In the genomic region with DNA sequence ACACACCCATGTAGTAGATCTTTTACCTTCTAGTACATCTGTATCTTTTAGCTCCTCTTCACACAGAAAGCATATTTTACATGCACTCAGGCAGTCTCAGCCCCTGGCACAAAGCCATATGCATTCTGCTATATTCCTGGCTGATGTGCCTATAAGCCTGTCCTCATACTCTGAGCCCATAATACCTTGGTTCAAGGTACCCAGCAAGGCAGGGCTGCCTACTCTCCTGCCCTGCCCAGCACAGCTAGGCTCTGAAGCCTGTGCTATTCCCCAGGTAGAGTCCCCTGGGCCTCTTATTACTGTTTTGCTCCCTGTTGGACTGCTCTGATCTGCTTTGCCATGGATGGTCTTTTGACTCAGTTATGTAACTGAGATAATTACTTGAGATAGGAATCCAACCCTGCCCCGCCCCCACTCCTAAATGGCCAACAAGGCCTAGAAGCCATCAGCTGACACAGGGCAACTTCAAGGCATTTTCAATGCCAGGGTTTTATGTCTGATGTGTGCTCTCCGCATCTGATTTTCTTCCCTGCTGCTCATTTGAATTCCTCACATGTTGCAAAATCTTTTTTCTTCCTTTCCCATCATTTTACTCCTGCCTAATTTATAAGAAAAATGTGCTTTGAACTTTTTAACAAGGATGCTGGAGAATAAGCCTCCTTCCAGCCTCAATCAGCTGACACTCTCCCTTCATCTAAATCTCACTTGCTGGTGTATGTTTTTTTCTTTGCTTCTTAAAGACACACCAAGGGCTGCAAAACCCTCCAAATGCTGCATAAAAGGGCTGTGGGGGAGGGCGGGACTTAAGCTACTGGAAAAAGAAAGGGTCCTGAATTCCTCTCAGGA, we compare ENCODE assay signal across 9 mouse cellular contexts.
DNase-seq lines count a peak whose midpoint lies in the region; ATAC-seq and TF ChIP-seq lines count a peak whose summit lies in the region.
"Had no signal": no experiment of that assay in that cellular context is flagged by ENCODE, and none has a peak within 500 bp of the region (broad histone marks: within the 10 kb centered on the region; RNA-seq: fewer than 3 reads in every experiment).

No protein-coding gene starts in this region.

- H3K4me3 ChIP-seq in lung, embryonic 14.5 days (ENCODE audit: low read depth, low read length): no peak overlapping the region
- no peak overlapping the region for H3K4me3 ChIP-seq in forebrain, postnatal 0 days (ENCODE audit: low read depth, low read length)
- H3K4me3 ChIP-seq in midbrain, embryonic 14.5 days (replicated peaks; ENCODE audit: low read depth, low read length): no peak overlapping the region

- peak; percentile 35 to 42 for DNase-seq in cerebellum, postnatal 10 days
- peak; percentile 38 for DNase-seq in lung, embryonic 14.5 days
- DNase-seq in lung, postnatal 25 days (ENCODE audit: low spot score): no peak
- DNase-seq in forebrain, postnatal 0 days: peak; percentile 42
- peak; percentile 78 for DNase-seq in midbrain, embryonic 14.5 days
- no peak for DNase-seq in heart, postnatal 36 days
- no peak for DNase-seq in right cerebral cortex, postnatal 36 days (ENCODE audit: low spot score in 2 of 2)

- H3K4me2 ChIP-seq in lung, embryonic 14.5 days: no peak overlapping the region
- H3K4me2 ChIP-seq in forebrain, postnatal 0 days (ENCODE audit: low read depth): no peak overlapping the region
- H3K4me2 ChIP-seq in midbrain, embryonic 14.5 days (ENCODE audit: low read length): peak overlapping the region; percentile 18; the same call in 1 of the 2 replicates
- H3K4me2 ChIP-seq: liver, embryonic 11.5 days had no signal

- H3K27ac ChIP-seq in lung, embryonic 14.5 days (ENCODE audit: low read depth): no peak overlapping the region
- H3K27ac ChIP-seq in forebrain, postnatal 0 days (ENCODE audit: low read depth, low read length): peak overlapping the region; percentile 45; the same call in 1 of the 2 replicates
- H3K27ac ChIP-seq in midbrain, embryonic 14.5 days (replicated peaks; ENCODE audit: low read depth, low read length): peak overlapping the region; percentile 87

- H3K9me3 ChIP-seq in lung, embryonic 14.5 days (ENCODE audit: low read depth, low read length): no peaks in the 10 kb centered on the region
- H3K9me3 ChIP-seq in forebrain, postnatal 0 days (ENCODE audit: low read length): no peaks in the 10 kb centered on the region
- H3K9me3 ChIP-seq in midbrain, embryonic 14.5 days (ENCODE audit: control insufficient read depth, low read length): no peaks in the 10 kb centered on the region

- H3K36me3 ChIP-seq in lung, embryonic 14.5 days (ENCODE audit: insufficient read depth): no peaks in the 10 kb centered on the region
- H3K36me3 ChIP-seq in forebrain, postnatal 0 days (ENCODE audit: insufficient read depth): no peaks in the 10 kb centered on the region
- no peaks in the 10 kb centered on the region for H3K36me3 ChIP-seq in midbrain, embryonic 14.5 days (ENCODE audit: control insufficient read depth, insufficient read depth, low read length)

- H3K27me3 ChIP-seq in lung, embryonic 14.5 days (ENCODE audit: insufficient read depth, low read length): no peaks in the 10 kb centered on the region
- no peaks in the 10 kb centered on the region for H3K27me3 ChIP-seq in forebrain, postnatal 0 days (ENCODE audit: insufficient read depth, low read length)
- H3K27me3 ChIP-seq in midbrain, embryonic 14.5 days (ENCODE audit: control insufficient read depth, insufficient read depth, low read length): no peaks in the 10 kb centered on the region

- H3K9ac ChIP-seq in lung, embryonic 14.5 days: no peak overlapping the region
- no peak overlapping the region for H3K9ac ChIP-seq in forebrain, postnatal 0 days
- 0 out of 2 replicates have a peak overlapping the region, but pooled peaks have one; percentile 16 for H3K9ac ChIP-seq in midbrain, embryonic 14.5 days (replicated peaks; ENCODE audit: low read length)

- intact Hi-C loops in heart, postnatal 36 days (cut with DNase I): no loop called here

- ATAC-seq in cerebellum, adult (ENCODE audit: insufficient number of reproducible peaks, low FRiP score, low TSS enrichment): no peak
- no peak for ATAC-seq in lung, embryonic 14.5 days (ENCODE audit: insufficient read depth)
- ATAC-seq in forebrain, postnatal 0 days: peak; percentile 41
- peak; percentile 77 for ATAC-seq in midbrain, embryonic 14.5 days (ENCODE audit: low FRiP score, low TSS enrichment)

- TF ChIP-seq CTCF in lung, embryonic 14.5 days (IDR thresholded peaks at IDR 0.05; ENCODE audit: low read depth): no peak
- no peak for TF ChIP-seq CTCF in forebrain, postnatal 0 days (IDR thresholded peaks at IDR 0.05; ENCODE audit: low read depth)

- 0 out of 2 replicates have a peak, but pooled peaks cover 5% of the 10 kb centered on the region for H3K4me1 ChIP-seq in lung, embryonic 14.5 days (ENCODE audit: insufficient read depth)
- peaks cover 20% of the 10 kb centered on the region for H3K4me1 ChIP-seq in forebrain, postnatal 0 days (ENCODE audit: insufficient read depth)
- peaks cover 30% of the 10 kb centered on the region for H3K4me1 ChIP-seq in midbrain, embryonic 14.5 days (ENCODE audit: control insufficient read depth, insufficient read depth, low read length)

- 70% methylated on average over 3 of the region's 3 CpGs for WGBS in lung, embryonic 14.5 days
- 36% methylated on average over 3 of the region's 3 CpGs for WGBS in forebrain, postnatal 0 days
- WGBS in midbrain, embryonic 14.5 days: 30% methylated on average over 3 of the region's 3 CpGs

Comparison
In these comparisons a context has a peak if more than half of its experiments do, and no peak if none do; other contexts are left out.
1. DNase-seq: peak in cerebellum, postnatal 10 days (2 of 2), lung, embryonic 14.5 days (single experiment), forebrain, postnatal 0 days (single experiment) and midbrain, embryonic 14.5 days (single experiment); none in lung, postnatal 25 days (single experiment), heart, postnatal 36 days (0 of 2) and right cerebral cortex, postnatal 36 days (0 of 2).
2. ATAC-seq: peak in forebrain, postnatal 0 days (single experiment) and midbrain, embryonic 14.5 days (single experiment); none in cerebellum, adult (single experiment) and lung, embryonic 14.5 days (single experiment).